Mouse (Mus musculus) heart, adult 11 months (tissue): Measurements from ENCODE around the gene Cdh23.
"Not testable (repeated sequence)": the region's sequence is repeated elsewhere in the genome, so short reads cannot be mapped to it uniquely, and the experiment has no call there.

Experiments
- DNase-seq: peaks from one replicate; pipeline ENCODE4 v3.0.0; 2022

Cdh23 gene

DNA sequence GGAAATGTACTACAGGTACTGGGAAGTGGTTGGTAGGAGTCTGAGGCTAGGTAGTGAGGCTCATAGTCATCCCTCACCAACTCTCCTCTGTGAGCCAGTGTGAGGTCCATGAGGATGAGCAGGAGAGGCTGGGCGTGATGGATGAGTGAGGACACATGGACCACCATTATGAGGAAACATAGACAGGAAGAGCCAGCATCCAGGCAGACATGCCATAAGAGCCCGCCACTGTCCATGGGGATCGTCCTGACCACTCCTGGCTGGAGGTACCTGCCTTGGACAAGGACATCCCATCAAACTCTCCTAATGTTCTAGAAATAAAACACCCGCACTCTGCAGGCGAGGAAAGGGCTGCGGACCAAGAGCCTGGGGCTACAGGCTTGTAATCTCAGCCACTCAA is at the start of gene Cdh23:
Gene Cdh23, minus strand, starts transcription at position 101 of the 400 bp plus-strand sequence.
- no peak for DNase-seq

DNA sequence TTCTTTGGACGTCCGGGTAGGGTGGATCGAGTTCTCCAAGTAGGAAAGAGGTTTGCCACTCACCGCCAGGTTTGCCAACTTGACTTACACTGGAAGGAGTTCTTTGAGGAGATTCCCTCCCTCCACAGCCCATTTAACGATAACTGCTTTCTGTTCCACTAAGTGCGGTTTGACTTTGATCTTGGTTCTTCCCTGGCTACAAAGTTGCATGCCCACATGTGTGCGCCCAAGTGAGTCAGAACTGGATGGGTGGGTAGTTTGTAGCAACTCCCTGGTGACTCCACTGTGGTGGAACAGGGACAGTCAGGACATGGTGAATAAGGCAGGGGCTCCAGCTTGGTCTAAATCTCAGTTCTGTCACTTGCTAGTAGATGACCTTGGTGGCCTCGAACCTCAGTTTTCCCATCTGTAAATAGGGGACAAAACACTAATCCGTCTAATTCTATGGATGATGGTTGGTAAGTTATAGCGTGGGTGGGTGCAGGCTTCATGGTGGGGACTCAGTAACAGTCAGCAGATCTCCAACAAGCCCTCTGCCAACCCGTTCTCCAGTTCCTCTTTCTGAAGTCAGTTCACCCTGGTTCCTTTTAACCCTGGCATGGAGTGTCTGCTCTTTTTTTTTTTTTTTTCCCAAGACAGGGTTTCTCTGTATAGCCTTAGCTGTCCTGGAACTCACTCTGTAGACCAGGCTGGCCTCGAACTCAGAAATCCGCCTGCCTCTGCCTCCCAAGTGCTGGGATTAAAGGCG is 48.4 kb upstream of the Cdh23 start:
- DNase-seq = peak; percentile 95

DNA sequence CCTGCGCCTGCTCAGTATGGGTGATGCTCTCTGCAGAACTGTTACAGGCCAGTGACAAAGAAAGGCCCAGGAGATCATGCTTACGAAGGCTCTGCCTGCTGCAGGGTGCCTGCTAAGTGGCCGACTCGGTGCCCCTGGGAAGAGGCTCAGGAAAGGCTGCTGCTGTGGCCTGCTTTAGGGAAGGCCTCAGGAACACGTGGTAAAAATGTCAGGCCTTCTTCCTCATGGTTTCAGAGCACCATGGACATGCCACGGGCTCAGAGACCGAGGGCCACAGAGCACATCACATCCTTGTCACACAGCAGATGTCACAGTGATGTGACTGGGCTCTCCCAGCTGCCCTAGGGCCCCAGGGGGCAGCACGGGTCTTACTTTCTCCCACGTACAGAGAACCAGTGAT is 47.4 kb upstream of the Cdh23 start:
- no peak for DNase-seq

DNA sequence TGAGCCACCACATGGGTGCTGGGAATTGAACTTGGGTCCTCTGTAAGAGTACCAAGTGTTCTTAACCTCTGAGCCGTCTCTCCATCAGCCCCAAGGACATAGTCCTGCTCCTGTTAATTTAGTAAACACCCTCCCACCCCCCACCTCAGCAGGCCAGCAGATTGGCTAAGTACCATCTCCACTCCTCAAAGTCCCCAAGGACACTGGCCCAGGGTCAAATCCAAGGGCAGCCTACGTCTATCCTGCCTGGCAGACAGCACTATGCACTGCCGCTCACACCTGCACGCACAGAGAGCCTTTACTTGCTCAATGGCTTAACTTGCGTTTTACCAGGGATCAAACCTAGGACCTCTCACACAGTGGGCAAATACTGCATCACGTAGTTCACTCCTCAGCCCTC is 46.7 kb upstream of the Cdh23 start:
- no peak for DNase-seq

DNA sequence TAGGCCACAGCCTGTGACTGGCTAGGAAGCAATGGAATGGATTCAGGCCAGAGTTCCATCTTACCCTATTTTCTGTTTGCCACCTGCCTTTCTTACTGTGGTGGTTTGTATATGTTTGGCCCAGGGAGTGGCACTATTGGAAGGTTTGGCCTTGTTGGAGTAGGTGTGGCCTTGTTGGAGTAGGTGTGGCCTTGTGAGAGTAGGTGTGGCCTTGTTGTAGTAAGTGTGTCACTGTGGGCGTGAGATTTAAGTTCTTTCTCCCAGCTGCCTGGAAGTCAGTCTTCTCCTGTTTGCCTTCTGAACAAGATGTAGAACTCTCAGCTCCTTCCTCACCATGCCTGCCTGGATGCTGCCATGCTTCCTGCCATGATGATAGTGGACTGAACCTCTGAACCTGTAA is 46.0 kb upstream of the Cdh23 start:
- DNase-seq = not testable (repeated sequence)

DNA sequence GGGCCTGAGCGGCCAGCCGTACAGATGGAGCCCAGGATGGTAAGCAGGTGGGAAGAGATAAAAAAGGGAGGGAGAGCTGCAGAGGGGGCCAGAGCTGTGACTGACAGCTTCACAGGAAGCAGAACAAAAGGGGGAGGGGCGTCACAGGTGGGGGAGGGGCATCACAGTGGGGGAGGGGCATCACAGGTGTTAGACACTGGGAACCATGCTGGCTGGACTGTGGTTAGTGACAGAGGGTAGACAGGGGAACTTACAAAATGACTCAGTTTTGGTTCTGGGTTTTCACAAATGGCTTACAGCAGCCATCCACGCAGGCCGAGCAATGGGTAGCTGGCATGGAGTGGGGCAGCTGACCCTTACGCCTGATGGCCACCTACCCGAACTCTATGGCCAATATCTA is 45.1 kb upstream of the Cdh23 start:
- peak; percentile 87 for DNase-seq

DNA sequence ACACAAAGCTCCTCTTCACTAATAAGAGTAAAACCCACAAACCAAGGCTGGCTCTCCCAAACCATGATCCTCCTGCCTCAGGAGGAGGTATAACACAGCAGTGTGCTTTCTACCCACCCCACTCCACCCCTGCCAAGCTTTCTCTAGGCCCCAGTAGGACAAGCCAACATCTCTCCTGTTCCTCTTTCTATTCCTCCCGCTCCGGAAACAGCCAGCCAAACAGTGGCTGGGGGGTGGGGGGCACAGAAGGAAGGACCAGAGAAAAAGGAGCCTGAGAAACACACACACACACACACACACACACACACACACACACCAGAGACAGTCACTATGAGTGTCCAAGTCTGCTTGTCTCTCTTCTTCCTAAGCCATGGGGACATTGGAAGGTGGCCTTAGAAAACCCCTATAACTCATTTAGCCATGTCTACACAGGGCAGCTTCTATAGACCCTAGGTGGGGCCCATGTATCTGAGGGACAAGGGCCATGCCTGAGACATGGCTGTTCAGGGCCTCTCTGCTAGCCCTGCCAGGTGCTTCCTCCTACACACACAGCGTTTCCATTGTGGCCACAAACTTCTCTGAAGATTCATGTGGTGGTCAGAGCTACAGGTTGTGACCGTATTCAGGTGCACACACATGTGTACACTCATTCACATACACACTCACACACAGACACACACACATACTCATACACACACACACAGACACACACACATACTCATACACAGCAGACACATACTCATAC is 43.5 kb upstream of the Cdh23 start:
- peak; percentile 96 for DNase-seq

DNA sequence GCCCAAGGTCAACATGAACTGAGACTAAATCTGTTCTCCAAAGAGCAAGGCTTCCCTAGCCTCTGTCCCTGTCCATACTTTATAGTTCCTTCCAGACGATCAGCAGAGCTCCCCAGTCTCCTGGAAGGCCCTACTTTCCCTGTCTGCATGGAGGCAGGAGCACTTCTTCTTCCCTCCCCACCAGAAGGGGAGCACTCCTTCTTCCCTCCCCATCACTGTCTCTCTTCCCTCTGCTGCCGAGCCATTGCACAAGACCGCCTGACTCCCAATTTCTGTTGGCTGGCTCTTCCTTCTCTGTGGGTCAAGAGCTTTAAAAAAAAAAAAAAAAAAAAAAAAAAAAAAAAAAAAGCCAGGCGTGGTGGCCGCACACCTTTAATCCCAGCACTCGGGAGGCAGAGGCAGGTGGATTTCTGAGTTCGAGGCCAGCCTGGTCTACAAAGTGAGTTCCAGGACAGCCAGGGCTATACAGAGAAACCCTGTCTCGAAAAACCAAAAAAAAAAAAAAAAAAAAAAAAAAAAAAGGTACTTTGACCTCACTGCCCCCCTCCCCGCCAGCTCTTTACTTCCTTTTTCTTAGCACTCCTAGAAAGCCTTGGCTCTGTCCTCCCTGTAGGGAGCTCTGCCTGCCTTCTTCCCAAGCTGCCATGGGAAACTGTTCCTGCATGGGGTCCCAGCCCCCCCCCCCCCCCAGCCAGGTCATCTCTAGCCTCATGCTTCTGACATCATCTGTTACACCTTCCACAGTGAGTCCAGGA is 41.8 kb upstream of the Cdh23 start:
- DNase-seq = peak; percentile 95

DNA sequence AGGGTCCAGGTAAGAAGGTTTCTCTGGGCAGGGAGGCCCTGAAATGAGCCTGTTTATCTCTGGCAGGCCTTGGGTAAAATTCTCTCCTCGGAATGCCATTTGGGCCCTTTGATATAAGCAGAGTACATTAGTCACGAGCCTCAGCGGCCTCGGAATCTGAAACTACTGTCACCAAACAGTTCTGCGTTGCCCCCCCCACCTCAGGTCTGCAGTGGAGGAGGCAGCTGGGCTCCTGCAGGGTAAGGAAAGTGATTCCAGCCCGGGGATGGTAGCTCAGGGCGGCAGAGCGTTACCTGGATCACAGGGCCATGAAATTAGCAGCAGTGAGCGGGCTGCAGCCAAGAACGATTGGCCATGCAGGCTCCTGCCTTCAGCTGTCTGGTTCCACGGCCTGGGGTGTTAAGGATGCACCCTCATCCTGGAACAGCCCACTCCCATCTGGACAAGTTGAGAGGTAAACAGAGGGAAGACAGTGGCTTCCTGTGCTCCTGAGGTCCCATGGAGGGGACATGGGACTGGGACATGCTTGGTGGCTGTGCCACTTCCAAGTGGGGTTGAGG is 41.0 kb upstream of the Cdh23 start:
- DNase-seq = peak; percentile 90

DNA sequence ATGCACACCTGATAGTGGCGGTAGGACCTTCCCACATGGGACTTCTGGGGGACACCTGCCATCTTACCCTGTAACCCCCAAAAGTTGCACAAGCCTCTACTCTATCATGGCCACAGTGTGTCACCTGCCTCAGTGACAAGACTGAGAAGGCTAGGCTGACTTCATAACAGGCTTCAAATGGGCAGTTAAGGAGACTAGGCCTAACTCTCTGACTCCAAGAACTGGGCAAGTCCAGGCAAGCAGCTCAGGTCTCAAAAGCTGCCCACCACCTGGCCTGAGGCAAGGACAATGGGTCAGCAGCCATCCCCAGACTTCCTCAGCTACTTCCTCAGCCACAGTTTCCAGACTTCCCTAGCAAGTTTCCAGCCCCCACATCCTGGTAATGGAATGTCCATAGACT is 39.4 kb upstream of the Cdh23 start:
- DNase-seq = no peak

DNA sequence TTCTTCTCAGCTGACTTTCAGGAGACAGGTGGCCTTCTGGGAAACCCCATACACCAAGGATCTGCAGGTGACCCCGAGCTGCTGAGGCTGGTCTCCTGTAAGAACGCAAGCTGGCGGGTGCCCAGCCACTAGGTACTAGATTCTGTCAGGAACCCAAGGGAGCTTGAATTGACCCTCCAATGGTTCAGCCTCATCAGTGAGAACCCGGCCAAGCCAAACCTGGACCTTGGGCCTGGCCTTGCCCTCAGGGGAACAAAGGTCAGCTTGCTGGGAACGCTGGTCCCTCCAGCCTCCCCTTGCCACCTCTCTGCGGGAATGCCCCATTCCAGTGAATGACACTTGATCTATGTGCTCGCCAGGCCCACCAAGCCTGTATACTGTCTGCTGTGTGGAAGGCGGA is 37.2 kb upstream of the Cdh23 start:
- DNase-seq = no peak

DNA sequence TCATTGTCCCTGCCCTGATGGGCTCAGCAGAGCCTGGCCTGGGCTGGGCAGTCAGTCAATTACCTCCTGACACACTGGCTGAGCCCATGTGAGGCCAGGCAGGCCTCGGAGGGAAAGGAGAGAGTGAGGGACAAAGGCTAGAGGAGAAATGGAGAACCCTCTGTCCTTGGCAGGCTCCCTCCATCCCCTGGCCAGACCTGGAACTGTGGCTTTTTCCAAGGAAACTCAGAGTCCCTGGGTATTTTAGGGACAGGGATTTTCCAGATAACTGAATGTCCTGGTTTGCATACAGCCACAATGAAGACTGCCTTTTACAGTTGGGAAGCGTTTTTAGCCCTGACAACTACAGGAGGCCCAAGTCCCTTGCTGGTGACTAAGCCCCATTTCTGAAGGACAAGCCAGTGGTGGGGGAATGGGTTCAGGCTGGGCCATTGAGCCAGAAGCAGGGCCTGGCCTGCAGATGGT is 36.1 kb upstream of the Cdh23 start:
- peak; percentile 94 for DNase-seq

DNA sequence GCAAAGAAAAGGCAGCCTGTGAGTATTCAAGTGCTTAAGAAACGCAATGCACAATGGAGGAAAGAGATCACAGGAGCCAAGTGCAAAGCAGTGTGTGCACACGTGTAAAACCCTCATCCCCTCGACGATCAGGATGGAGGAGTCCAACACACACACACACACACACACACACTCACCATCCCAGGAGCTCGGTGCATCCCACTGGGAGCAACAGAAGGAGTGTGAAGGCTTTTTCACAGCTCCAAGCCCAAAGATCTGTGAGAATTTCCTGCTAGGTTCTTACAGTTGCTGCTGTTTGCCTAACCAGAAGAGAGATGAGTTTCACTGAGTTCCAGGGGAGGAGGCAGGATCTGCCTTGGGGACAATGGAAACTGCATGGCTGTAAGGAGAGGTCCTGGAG is 35.5 kb upstream of the Cdh23 start:
- no peak for DNase-seq

DNA sequence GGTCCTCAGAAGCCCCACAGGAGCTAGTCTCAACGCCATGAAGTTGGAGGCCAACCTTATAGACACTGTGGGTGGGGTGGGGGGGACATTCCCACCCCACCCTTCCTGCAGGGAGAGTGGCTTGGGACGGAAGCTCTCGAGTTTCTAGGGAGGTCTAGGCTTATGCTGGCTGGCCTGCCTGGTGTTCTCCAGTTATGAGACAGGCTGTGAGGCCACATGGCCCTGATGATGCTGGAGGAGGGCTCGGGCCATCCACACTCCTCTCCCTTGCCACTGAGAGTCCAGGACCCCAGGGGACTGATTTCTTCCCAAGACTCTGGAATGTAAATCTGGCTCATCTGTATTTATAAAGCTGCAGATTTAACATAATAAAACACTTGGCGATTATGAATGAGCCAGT is 31.0 kb upstream of the Cdh23 start:
- DNase-seq = no peak

DNA sequence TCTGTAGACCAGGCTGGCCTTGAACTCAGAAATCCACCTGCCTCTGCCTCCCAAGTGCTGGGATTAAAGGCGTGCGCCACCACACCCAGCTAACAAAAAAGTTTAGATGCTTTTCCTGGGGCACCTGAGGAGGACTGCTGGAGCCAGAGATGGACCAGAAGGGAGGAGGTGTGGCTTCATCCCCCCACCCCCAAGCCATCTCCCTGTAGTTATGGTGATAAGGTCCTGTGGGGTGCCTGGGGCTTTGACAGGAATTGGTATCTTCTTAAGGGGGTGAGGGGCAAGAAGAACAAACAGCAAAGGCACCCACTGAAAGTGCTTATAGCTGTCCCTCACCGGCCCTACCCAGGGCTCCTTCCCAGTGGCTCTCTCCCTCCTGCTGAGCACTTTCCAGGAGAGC is 30.6 kb upstream of the Cdh23 start:
- DNase-seq = no peak

DNA sequence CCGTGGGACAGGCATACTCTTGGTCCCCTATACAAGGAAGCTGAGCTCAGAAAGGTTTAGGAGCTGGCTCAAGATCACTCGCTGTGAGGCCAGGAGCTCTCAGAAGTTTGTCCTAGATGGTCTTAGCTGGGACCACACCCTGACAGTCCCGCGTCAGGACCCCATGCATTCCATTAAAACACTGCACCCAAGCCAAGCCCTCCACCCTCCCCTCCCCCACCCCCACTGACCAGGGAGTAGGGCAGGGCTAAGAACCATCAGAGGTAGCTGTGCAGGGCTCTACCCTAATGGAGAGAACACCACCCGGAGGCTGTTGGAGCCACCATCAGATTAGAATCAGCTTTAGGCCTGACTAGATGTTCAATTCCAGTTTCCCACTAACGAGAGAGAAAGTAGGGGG is 28.2 kb upstream of the Cdh23 start:
- DNase-seq = no peak

DNA sequence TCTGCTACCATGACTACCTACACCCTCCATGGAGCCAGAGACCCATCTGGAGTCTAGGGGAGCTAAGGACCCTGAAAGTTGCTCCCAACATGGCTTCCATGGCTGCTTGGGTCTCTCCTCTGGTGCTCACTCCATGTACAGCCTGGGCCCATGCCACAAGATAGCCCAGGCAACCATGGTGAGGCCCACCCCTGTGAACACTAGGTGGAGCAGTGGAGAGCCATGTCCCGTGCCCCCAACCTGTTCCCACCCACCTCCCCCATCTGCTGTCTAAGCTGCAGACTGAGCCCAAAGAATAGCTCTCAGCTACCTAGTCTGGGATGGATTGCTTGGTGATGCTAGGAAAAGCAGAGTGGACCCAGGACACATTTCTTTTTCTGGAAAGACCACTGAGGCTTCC is 27.1 kb upstream of the Cdh23 start:
- DNase-seq = peak; percentile 88

DNA sequence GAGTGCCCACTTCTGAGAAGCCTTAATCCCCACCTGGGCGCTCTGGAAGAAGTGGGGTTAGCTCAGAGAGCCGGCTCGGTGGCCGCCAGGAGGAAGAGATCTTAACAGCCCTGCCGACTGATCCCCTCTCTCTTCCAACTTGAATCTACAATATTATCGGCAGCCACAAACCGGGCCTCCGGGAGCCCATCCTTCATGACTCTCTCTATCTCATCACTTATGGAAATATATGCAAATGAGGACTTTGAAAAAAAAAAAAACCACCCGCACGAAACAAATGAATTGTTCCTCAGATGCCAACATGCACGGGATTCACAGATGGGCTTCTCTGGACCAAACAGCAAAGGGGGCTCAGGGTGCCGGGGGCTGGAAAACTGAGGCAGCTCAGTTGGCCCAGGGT is 25.4 kb upstream of the Cdh23 start:
- no peak for DNase-seq

DNA sequence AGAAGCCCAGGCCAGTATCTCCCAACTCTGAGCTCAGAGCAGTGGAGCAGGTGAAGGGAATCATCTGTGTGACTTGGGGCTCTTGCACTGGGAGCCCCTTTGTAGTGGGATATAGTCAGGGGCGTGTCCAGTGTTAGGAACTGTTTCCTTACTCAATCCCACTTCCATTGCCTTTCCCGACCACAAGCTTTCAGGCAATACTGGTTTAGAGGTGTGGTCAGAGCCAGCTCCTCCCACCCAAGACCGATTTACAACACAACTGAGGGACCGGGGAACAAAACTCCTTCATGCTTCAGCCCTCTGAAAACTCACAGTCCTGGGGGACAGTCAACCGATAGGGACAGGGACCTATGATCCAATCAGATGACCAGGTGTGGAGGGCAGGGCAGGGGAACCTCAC is 24.2 kb upstream of the Cdh23 start:
- no peak for DNase-seq

DNA sequence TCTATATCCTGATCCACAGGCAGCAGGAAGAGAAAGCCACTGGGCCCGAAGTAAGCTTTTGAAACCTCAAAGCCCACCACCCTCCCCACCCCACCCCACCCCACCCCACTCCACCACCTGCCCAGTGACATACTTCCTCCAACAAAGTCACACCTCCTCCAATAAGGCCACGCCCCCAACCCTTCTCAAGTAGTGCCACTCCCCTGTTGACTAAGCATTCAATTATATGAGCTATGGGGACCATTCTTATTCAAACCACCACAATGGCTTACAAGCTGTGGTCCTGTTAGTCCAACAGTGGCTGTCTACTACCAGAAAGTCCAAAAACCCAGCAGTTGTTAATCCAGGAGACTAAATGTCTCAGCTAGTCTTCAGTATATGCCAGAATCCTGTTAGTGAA is 22.2 kb upstream of the Cdh23 start:
- DNase-seq = no peak

DNA sequence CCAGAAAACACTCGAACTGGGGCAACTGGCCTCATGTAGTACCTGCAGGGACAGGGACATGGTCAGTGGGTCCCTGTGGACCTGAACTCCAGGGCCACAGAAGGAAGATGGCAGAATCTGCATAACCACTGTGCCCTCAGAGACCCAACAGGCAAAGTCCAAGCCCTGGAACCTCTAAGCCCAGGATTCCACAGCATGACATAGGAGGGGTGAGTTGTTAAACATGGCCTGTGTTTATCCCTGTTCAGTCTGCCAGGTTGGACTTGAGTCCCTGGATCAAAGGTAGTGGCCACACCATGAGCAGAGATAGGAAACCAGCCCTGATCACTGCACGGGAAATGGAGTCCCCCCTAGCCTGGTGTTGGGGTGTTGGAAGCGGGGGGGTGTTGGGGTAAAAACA is 20.2 kb upstream of the Cdh23 start:
- DNase-seq = no peak

DNA sequence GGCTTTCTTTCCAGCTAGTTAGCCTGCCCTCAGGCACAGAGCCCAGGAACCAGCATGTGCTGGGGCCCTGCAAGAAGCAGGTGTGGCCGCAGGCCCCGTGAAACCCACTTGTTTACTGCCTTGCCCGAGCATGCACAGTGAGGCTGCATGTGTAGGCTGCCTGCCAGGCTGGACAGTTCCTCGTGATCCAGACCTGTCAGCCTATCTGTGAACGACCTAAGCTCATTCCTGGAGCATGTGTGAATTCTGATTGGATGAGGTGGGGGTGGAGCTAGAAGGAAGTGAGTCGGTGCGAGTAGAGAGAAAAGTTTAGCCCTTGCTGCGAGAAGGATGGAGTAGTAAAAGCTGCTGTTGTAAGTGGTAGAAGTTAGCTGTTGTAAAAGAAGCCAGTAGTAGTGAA is 16.0 kb upstream of the Cdh23 start:
- not testable (repeated sequence) for DNase-seq

DNA sequence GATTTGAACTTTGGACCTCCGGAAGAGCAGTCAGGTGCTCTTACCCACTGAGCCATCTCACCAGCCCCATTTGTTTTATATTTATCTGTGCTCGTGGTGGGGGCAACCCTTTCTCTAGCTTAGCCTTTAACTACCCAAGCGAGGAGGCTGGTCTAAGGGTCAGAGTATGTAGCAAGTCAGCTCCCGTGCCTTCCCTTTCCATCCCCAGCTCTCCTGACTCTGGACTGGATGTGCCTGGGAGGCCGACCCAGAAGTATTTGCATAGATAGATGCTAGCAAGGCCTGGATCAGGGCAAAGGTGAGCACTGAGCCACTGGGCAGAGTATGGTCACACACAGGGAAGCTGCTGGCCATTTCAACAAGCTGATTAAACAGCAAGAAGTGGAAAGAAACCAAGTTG is 12.5 kb upstream of the Cdh23 start:
- no peak for DNase-seq

DNA sequence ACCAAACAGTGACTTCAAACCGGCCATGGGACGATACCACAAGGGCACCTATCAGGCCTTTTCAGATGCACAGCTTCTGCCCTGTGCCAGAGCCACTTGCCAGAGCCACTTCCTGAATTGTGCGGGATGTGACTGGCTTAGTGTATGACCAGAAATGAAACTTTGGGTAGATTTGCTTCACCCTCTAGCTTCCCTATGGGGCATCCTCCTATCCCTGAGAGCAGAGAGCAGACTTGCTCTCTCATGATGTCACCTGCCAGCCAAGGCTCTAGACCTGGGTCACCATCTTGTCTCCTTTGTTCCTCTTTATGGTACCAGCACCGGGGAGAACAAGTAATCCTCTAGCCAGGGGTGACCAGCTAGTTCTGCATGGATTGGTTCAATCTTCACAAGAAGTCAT is 10.0 kb upstream of the Cdh23 start:
- DNase-seq = peak; percentile 92
